In genomic region chr11:44619131-44619886, GRCm38 (mm10) we compare ENCODE assay signal across 9 mouse cellular contexts. TPM values are rescaled to one million over a fixed set of nuclear protein-coding genes. Genes with fewer than 3 reads are reported as not detected.
DNase-seq lines count a peak whose midpoint lies in the region; ATAC-seq and TF ChIP-seq lines count a peak whose summit lies in the region.
"Had no signal": no experiment of that assay in that cellular context is flagged by ENCODE, and none has a peak within 500 bp of the region (broad histone marks: within the 10 kb centered on the region; RNA-seq: fewer than 3 reads in every experiment).

No protein-coding gene starts in this region.

- no peak for ATAC-seq in hindbrain, embryonic 15.5 days (ENCODE audit: low FRiP score, low read depth)
- no peak for ATAC-seq in midbrain, embryonic 15.5 days (replicated peaks)

- peak overlapping the region; percentile 35 for H3K9ac ChIP-seq in hindbrain, embryonic 15.5 days
- peak overlapping the region; percentile 44 for H3K9ac ChIP-seq in midbrain, embryonic 15.5 days

- TF ChIP-seq POLR2A in thymus, adult 2 months (IDR thresholded peaks at IDR 0.05; ENCODE audit: control insufficient read depth, extremely low read depth, insufficient read depth, low read length, poor library complexity), result no peak

- H3K27ac ChIP-seq in thymus, adult 2 months (ENCODE audit: control insufficient read depth, insufficient read depth, low read length), result peak overlapping the region; percentile 44; the same call in 1 of the 2 replicates
- peak overlapping the region; percentile 80 for H3K27ac ChIP-seq in hindbrain, embryonic 15.5 days (replicated peaks)
- H3K27ac ChIP-seq in midbrain, embryonic 15.5 days, result peak overlapping the region; percentile 73

- H3K9me3 ChIP-seq in hindbrain, embryonic 15.5 days, result no peaks in the 10 kb centered on the region
- H3K9me3 ChIP-seq in midbrain, embryonic 15.5 days, result no peaks in the 10 kb centered on the region

- H3K4me2 ChIP-seq in hindbrain, embryonic 15.5 days, result peak overlapping the region; percentile 77
- H3K4me2 ChIP-seq in midbrain, embryonic 15.5 days, result peak overlapping the region; percentile 91

- TF ChIP-seq CTCF in thymus, adult 2 months (IDR thresholded peaks at IDR 0.05; ENCODE audit: borderline replicate concordance, control insufficient read depth, extremely low read depth, insufficient read depth, low read length, poor library complexity), result no peak

- peaks cover 8% of the 10 kb centered on the region for H3K4me1 ChIP-seq in thymus, adult 2 months (replicated peaks; ENCODE audit: control insufficient read depth, insufficient read depth, low read length)
- H3K4me1 ChIP-seq in hindbrain, embryonic 15.5 days (replicated peaks), result peaks cover 41% of the 10 kb centered on the region
- peaks cover 24% of the 10 kb centered on the region for H3K4me1 ChIP-seq in midbrain, embryonic 15.5 days

- DNase-seq in adrenal gland, adult 2 months, result peak; percentile 18
- no peak for DNase-seq in adrenal gland, adult 8-10 months
- no peak for DNase-seq in thymus, adult 2 months
- DNase-seq in thymus, postnatal 0 days (ENCODE audit: low spot score), result no peak
- DNase-seq in layer of hippocampus, adult 8-10 months (ENCODE audit: low spot score in 2 of 2), result no peak
- DNase-seq in layer of hippocampus, postnatal 36 days, result no peak

- WGBS in thymus, adult 2 months, result 11% methylated on average over 15 of the region's 15 CpGs
- WGBS in hindbrain, embryonic 15.5 days, result 4% methylated on average over 15 of the region's 15 CpGs
- WGBS in midbrain, embryonic 15.5 days, result 2% methylated on average over 15 of the region's 15 CpGs

- H3K4me3 ChIP-seq in thymus, adult 2 months (ENCODE audit: control insufficient read depth, insufficient read depth, low read length), result no peak overlapping the region
- peak overlapping the region; percentile 81 for H3K4me3 ChIP-seq in hindbrain, embryonic 15.5 days
- peak overlapping the region; percentile 62 for H3K4me3 ChIP-seq in midbrain, embryonic 15.5 days

- peaks cover 11% of the 10 kb centered on the region for H3K27me3 ChIP-seq in thymus, adult 2 months (ENCODE audit: control insufficient read depth, insufficient read depth, low read length)
- 0 out of 2 replicates have a peak, but pooled peaks cover 2% of the 10 kb centered on the region for H3K27me3 ChIP-seq in hindbrain, embryonic 15.5 days
- H3K27me3 ChIP-seq in midbrain, embryonic 15.5 days (replicated peaks), result peaks cover 27% of the 10 kb centered on the region

- no peaks in the 10 kb centered on the region for H3K36me3 ChIP-seq in thymus, adult 2 months (ENCODE audit: control insufficient read depth, insufficient read depth, low read length)
- no peaks in the 10 kb centered on the region for H3K36me3 ChIP-seq in hindbrain, embryonic 15.5 days
- no peaks in the 10 kb centered on the region for H3K36me3 ChIP-seq in midbrain, embryonic 15.5 days (replicated peaks)

RNA-seq across cellular contexts. Expression of gene Ebf1, which starts 2.2 kb away (rescaled TPM):
- 10 to 100 TPM; 25.3 to 37.0 TPM for total RNA-seq in adrenal gland, adult 2 months (2021)
- 13.8 and 16.9 TPM in 2 replicates for polyA plus RNA-seq in adrenal gland, adult 2 months (2012; rRNA removed)
- total RNA-seq in adrenal gland, adult 8-10 months (2022), result 10 to 100 TPM; 14.1 to 32.8 (median 23.1) TPM
- polyA plus RNA-seq in thymus, adult 2 months (2012; rRNA removed), result 4.4 and 5.0 TPM in 2 replicates
- polyA plus RNA-seq in thymus, postnatal 0 days (2015; fragmentation: Nextera tagmentation; extraction: Ambion mirVana), result 3.9 and 4.1 TPM in 2 replicates
- polyA plus RNA-seq in hindbrain, embryonic 15.5 days (2015; fragmentation: Nextera tagmentation; extraction: Ambion mirVana), result 101 and 139 TPM in 2 replicates
- 66.6 and 68.9 TPM in 2 replicates for polyA plus RNA-seq in midbrain, embryonic 15.5 days (2015; fragmentation: Nextera tagmentation; extraction: Ambion mirVana)
- 1 to 10 TPM; 2.8 to 5.3 (median 3.4) TPM for total RNA-seq in layer of hippocampus, adult 8-10 months (2022)
- total RNA-seq in layer of hippocampus, postnatal 36 days (2021), result 1 to 10 TPM; 2.6 to 3.1 TPM
- total RNA-seq: common myeloid progenitor, adult 5-6 weeks had no signal
